Mouse (Mus musculus): ENCODE data around the gene Lrrc8c. TPM values are rescaled to one million over a fixed set of nuclear protein-coding genes. Genes with fewer than 3 reads are reported as not detected.

Lrrc8c gene
- total RNA-seq, 4 experiments from 2014 or later, result 25.5 to 29.1 (median 26.6) TPM

Other genes with a start within 250 kb of the Lrrc8c start
- not detected for gene Gm43302, start 225.7 kb upstream of the Lrrc8c start, total RNA-seq (2022)
- gene Gbp6, start 225.7 kb upstream of the Lrrc8c start, total RNA-seq (2022), result 1 to 10 TPM in 3 of 4 experiments, under 1 TPM in 1; 0.93 to 2.6 (median 1.8) TPM
- gene Lrrc8b, start 103.6 kb upstream of the Lrrc8c start, total RNA-seq (2022), result 10 to 100 TPM; 76.3 to 92.5 (median 83.1) TPM
- 10 to 100 TPM; 39.2 to 45.4 (median 42.1) TPM for gene Lrrc8d, start 180.6 kb downstream of the Lrrc8c start, total RNA-seq (2022)

Data from left cerebral cortex, adult 8-10 months (tissue).